Mouse (Mus musculus): ENCODE measurements around the gene Cldn11. TPM values are rescaled to one million over a fixed set of nuclear protein-coding genes. Genes with fewer than 3 reads are reported as not detected.

The Cldn11 gene
- 7.8 and 9.3 TPM in 2 replicates for polyA plus RNA-seq (2015; fragmentation: Nextera tagmentation; extraction: Ambion mirVana)

- peak within 1 kb of the TSS; percentile 46 for H3K4me3 ChIP-seq
- WGBS = 2% methylated on average over 33 of the region's 33 CpGs
- ATAC-seq (replicated peaks; ENCODE audit: insufficient number of reproducible peaks, insufficient read depth, low FRiP score, low read depth) = peak; percentile 69; the same call in 1 of the 2 replicates
- peak within 1 kb of the TSS; percentile 85 for H3K4me2 ChIP-seq
- no peaks in the 10 kb centered on the region for H3K9me3 ChIP-seq (replicated peaks)
- H3K4me1 ChIP-seq (replicated peaks) = peaks cover 12% of the 10 kb centered on the region
- no peaks in the 10 kb centered on the region for H3K36me3 ChIP-seq
- H3K27me3 ChIP-seq = peaks cover 35% of the 10 kb centered on the region
- peak within 1 kb of the TSS; percentile 37; the same call in 1 of the 2 replicates for H3K9ac ChIP-seq
- no peak within 1 kb of the TSS for H3K27ac ChIP-seq
These were observed at the start of gene Cldn11 for GRCm38 (mm10) chr3:31149706-31150105. Gene Cldn11, plus strand, starts transcription at chr3:31149920.

GRCm38 (mm10) chr3:31100026-31100425, 49.7 kb upstream of the Cldn11 start:
- Histone ChIP-seq H3K4me3 (peak overlapping the region; percentile 3; the same call in 1 of the 2 replicates), H3K4me1 (replicated peaks) (peaks cover 34% of the 10 kb centered on the region), H3K4me2 (peak overlapping the region; percentile 33; the same call in 1 of the 2 replicates), H3K36me3 (no peaks in the 10 kb centered on the region), H3K9ac (no peak overlapping the region), H3K27ac (no peak overlapping the region), H3K9me3 (replicated peaks) (no peaks in the 10 kb centered on the region), H3K27me3 (no peaks in the 10 kb centered on the region)
- WGBS = 76% methylated on average over 5 of the region's 5 CpGs
- ATAC-seq (replicated peaks; ENCODE audit: insufficient number of reproducible peaks, insufficient read depth, low FRiP score, low read depth) = no peak

GRCm38 (mm10) chr3:31100802-31101201, 48.9 kb upstream of the Cldn11 start:
- peaks cover 34% of the 10 kb centered on the region for H3K4me1 ChIP-seq (replicated peaks)
- H3K4me3 ChIP-seq = no peak overlapping the region
- no peaks in the 10 kb centered on the region for H3K27me3 ChIP-seq
- 91% methylated on average over 3 of the region's 3 CpGs for WGBS
- H3K36me3 ChIP-seq = no peaks in the 10 kb centered on the region
- no peak for ATAC-seq (replicated peaks; ENCODE audit: insufficient number of reproducible peaks, insufficient read depth, low FRiP score, low read depth)
- H3K4me2 ChIP-seq = no peak overlapping the region
- no peak overlapping the region for H3K9ac ChIP-seq
- no peak overlapping the region for H3K27ac ChIP-seq
- no peaks in the 10 kb centered on the region for H3K9me3 ChIP-seq (replicated peaks)

- Histone ChIP-seq H3K4me1 (replicated peaks) (peaks cover 22% of the 10 kb centered on the region), H3K9me3 (replicated peaks) (no peaks in the 10 kb centered on the region), H3K27me3 (no peaks in the 10 kb centered on the region), H3K4me2 (no peak overlapping the region), H3K36me3 (no peaks in the 10 kb centered on the region), H3K27ac (no peak overlapping the region), H3K4me3 (no peak overlapping the region), H3K9ac (no peak overlapping the region)
- WGBS = 62% methylated on average over 6 of the region's 6 CpGs
- no peak for ATAC-seq (replicated peaks; ENCODE audit: insufficient number of reproducible peaks, insufficient read depth, low FRiP score, low read depth)
These were observed 44.8 kb upstream of the Cldn11 start for GRCm38 (mm10) chr3:31104936-31105335.

GRCm38 (mm10) chr3:31106597-31106996, 43.1 kb upstream of the Cldn11 start:
- ATAC-seq (replicated peaks; ENCODE audit: insufficient number of reproducible peaks, insufficient read depth, low FRiP score, low read depth) = no peak
- H3K27ac ChIP-seq = no peak overlapping the region
- H3K9me3 ChIP-seq (replicated peaks) = no peaks in the 10 kb centered on the region
- no peaks in the 10 kb centered on the region; the same call in 1 of the 2 replicates for H3K36me3 ChIP-seq
- WGBS = 84% methylated on average over 6 of the region's 6 CpGs
- no peaks in the 10 kb centered on the region for H3K27me3 ChIP-seq
- H3K4me3 ChIP-seq = no peak overlapping the region
- H3K4me2 ChIP-seq = no peak overlapping the region
- H3K4me1 ChIP-seq (replicated peaks) = peaks cover 13% of the 10 kb centered on the region; the same call in 1 of the 2 replicates
- no peak overlapping the region for H3K9ac ChIP-seq

GRCm38 (mm10) chr3:31107674-31108073, 42.0 kb upstream of the Cldn11 start:
- no peak overlapping the region for H3K4me2 ChIP-seq
- H3K4me3 ChIP-seq = no peak overlapping the region
- no peak overlapping the region for H3K9ac ChIP-seq
- peaks cover 16% of the 10 kb centered on the region for H3K4me1 ChIP-seq (replicated peaks)
- H3K9me3 ChIP-seq (replicated peaks) = no peaks in the 10 kb centered on the region
- ATAC-seq (replicated peaks; ENCODE audit: insufficient number of reproducible peaks, insufficient read depth, low FRiP score, low read depth) = 0 out of 2 replicates have a peak, but pooled peaks have one; percentile 27
- no peaks in the 10 kb centered on the region for H3K27me3 ChIP-seq
- no peak overlapping the region for H3K27ac ChIP-seq
- H3K36me3 ChIP-seq = no peaks in the 10 kb centered on the region; the same call in 1 of the 2 replicates
- 63% methylated on average over 4 of the region's 4 CpGs for WGBS

- H3K36me3 ChIP-seq = peaks cover 6% of the 10 kb centered on the region
- no peaks in the 10 kb centered on the region for H3K9me3 ChIP-seq (replicated peaks)
- no peaks in the 10 kb centered on the region for H3K27me3 ChIP-seq
- no peak for ATAC-seq (replicated peaks; ENCODE audit: insufficient number of reproducible peaks, insufficient read depth, low FRiP score, low read depth)
- no peak overlapping the region for H3K27ac ChIP-seq
- 68% methylated on average over 3 of the region's 3 CpGs for WGBS
- no peak overlapping the region for H3K4me2 ChIP-seq
- H3K4me1 ChIP-seq (replicated peaks) = peaks cover 16% of the 10 kb centered on the region
- H3K4me3 ChIP-seq = no peak overlapping the region
- no peak overlapping the region for H3K9ac ChIP-seq
These were observed 40.6 kb upstream of the Cldn11 start for GRCm38 (mm10) chr3:31109108-31109507.

GRCm38 (mm10) chr3:31123098-31123497, 26.6 kb upstream of the Cldn11 start:
- 80% methylated on average over 4 of the region's 4 CpGs for WGBS
- H3K4me3 ChIP-seq = no peak overlapping the region
- no peak for ATAC-seq (replicated peaks; ENCODE audit: insufficient number of reproducible peaks, insufficient read depth, low FRiP score, low read depth)
- 0 out of 2 replicates have a peak, but pooled peaks cover 2% of the 10 kb centered on the region for H3K4me1 ChIP-seq (replicated peaks)
- H3K9ac ChIP-seq = no peak overlapping the region
- peaks cover 24% of the 10 kb centered on the region; the same call in 1 of the 2 replicates for H3K36me3 ChIP-seq
- H3K27me3 ChIP-seq = no peaks in the 10 kb centered on the region
- H3K4me2 ChIP-seq = no peak overlapping the region
- H3K27ac ChIP-seq = no peak overlapping the region
- no peaks in the 10 kb centered on the region for H3K9me3 ChIP-seq (replicated peaks)

- no peak overlapping the region for H3K27ac ChIP-seq
- ATAC-seq (replicated peaks; ENCODE audit: insufficient number of reproducible peaks, insufficient read depth, low FRiP score, low read depth) = 0 out of 2 replicates have a peak, but pooled peaks have one; percentile 60
- H3K4me2 ChIP-seq = no peak overlapping the region
- H3K9ac ChIP-seq = no peak overlapping the region
- H3K9me3 ChIP-seq (replicated peaks) = no peaks in the 10 kb centered on the region
- no peaks in the 10 kb centered on the region for H3K27me3 ChIP-seq
- H3K4me3 ChIP-seq = no peak overlapping the region
- H3K4me1 ChIP-seq (replicated peaks) = 0 out of 2 replicates have a peak, but pooled peaks cover 4% of the 10 kb centered on the region
- H3K36me3 ChIP-seq = peaks cover 11% of the 10 kb centered on the region; the same call in 1 of the 2 replicates
- WGBS = 57% methylated on average over 4 of the region's 4 CpGs
These were observed 23.4 kb upstream of the Cldn11 start for GRCm38 (mm10) chr3:31126303-31126702.

- 53% methylated on average over 3 of the region's 3 CpGs for WGBS
- no peak overlapping the region for H3K27ac ChIP-seq
- ATAC-seq (replicated peaks; ENCODE audit: insufficient number of reproducible peaks, insufficient read depth, low FRiP score, low read depth) = no peak
These were observed 22.9 kb upstream of the Cldn11 start for GRCm38 (mm10) chr3:31126848-31127247.

GRCm38 (mm10) chr3:31129766-31130165, 20.0 kb upstream of the Cldn11 start:
- Histone ChIP-seq H3K4me3 (no peak overlapping the region), H3K27ac (no peak overlapping the region), H3K4me2 (no peak overlapping the region), H3K9me3 (replicated peaks) (no peaks in the 10 kb centered on the region), H3K27me3 (no peaks in the 10 kb centered on the region), H3K36me3 (no peaks in the 10 kb centered on the region), H3K9ac (no peak overlapping the region), H3K4me1 (replicated peaks) (0 out of 2 replicates have a peak, but pooled peaks cover 4% of the 10 kb centered on the region)
- 36% methylated on average over 4 of the region's 4 CpGs for WGBS
- no peak for ATAC-seq (replicated peaks; ENCODE audit: insufficient number of reproducible peaks, insufficient read depth, low FRiP score, low read depth)

More at GRCm38 (mm10) chr3:31126848-31127247, 22.9 kb upstream of the Cldn11 start:
- Histone ChIP-seq H3K4me2 (no peak overlapping the region), H3K9ac (no peak overlapping the region), H3K4me1 (replicated peaks) (0 out of 2 replicates have a peak, but pooled peaks cover 4% of the 10 kb centered on the region), H3K36me3 (peaks cover 10% of the 10 kb centered on the region; the same call in 1 of the 2 replicates), H3K4me3 (no peak overlapping the region), H3K9me3 (replicated peaks) (no peaks in the 10 kb centered on the region), H3K27me3 (no peaks in the 10 kb centered on the region)

- 0 out of 2 replicates have a peak, but pooled peaks cover 2% of the 10 kb centered on the region for H3K4me1 ChIP-seq (replicated peaks)
- no peaks in the 10 kb centered on the region for H3K9me3 ChIP-seq (replicated peaks)
- no peak overlapping the region for H3K9ac ChIP-seq
- no peak overlapping the region for H3K27ac ChIP-seq
- H3K36me3 ChIP-seq = no peaks in the 10 kb centered on the region
- H3K4me3 ChIP-seq = no peak overlapping the region
- ATAC-seq (replicated peaks; ENCODE audit: insufficient number of reproducible peaks, insufficient read depth, low FRiP score, low read depth) = no peak
- H3K27me3 ChIP-seq = no peaks in the 10 kb centered on the region
- WGBS = 28% methylated on average over 5 of the region's 5 CpGs
- H3K4me2 ChIP-seq = no peak overlapping the region
These were observed 16.1 kb upstream of the Cldn11 start for GRCm38 (mm10) chr3:31133664-31134063.

All from heart, embryonic 15.5 days (tissue).